Mouse (Mus musculus) CH12.LX (cell line): Measurements from ENCODE around the gene AU021092.

Experiments
- CHD1 ChIP-seq: IDR thresholded peaks from 2 replicates; pipeline ENCODE4 v1.6.1; 2012; ENCODE audit warnings: low read depth, low read length, improper control_type of control experiment, inconsistent platforms
- CTCF ChIP-seq, 2 experiments: IDR thresholded peaks in 1 of 2; conservative IDR thresholded peaks in 1 of 2; 2 replicates each; pipeline ENCODE4 v1.5.1; 2011 to 2012; ENCODE audit warnings: low read depth in 2 of 2, low read length in 2 of 2, improper control_type of control experiment in 1 of 2, inconsistent platforms in 1 of 2, mild to moderate bottlenecking in 1 of 2, moderate library complexity in 1 of 2
- E2F4 ChIP-seq: IDR thresholded peaks from 2 replicates; pipeline ENCODE4 v1.6.1; 2011; ENCODE audit warnings: low read depth, low read length, improper control_type of control experiment; ENCODE audit not compliant: insufficient replicate concordance
- ETS1 ChIP-seq: conservative IDR thresholded peaks from 2 replicates; pipeline ENCODE4 v1.6.1; 2012; ENCODE audit warnings: low read depth, mild to moderate bottlenecking, inconsistent platforms, low read length, improper control_type of control experiment, moderate library complexity
- MAFK ChIP-seq: IDR thresholded peaks from 2 replicates; pipeline ENCODE4 v1.6.1; 2011; ENCODE audit warnings: low read length, improper control_type of control experiment; ENCODE audit not compliant: insufficient replicate concordance
- MAZ ChIP-seq: IDR thresholded peaks from 2 replicates; pipeline ENCODE4 v1.6.1; 2012; ENCODE audit warnings: low read depth, mild to moderate bottlenecking, inconsistent platforms, low read length, improper control_type of control experiment, moderate library complexity
- POLR2A ChIP-seq: IDR thresholded peaks from 2 replicates; pipeline ENCODE4 v1.6.1; 2011; ENCODE audit warnings: low read depth, mild to moderate bottlenecking, improper control_type of control experiment, low read length
- RCOR1 ChIP-seq: conservative IDR thresholded peaks from 2 replicates; pipeline ENCODE4 v1.6.1; 2012; ENCODE audit warnings: low read depth, mild to moderate bottlenecking, inconsistent platforms, low read length, improper control_type of control experiment
- SIN3A ChIP-seq: IDR thresholded peaks from 2 replicates; pipeline ENCODE4 v1.6.1; 2012; ENCODE audit warnings: low read length, improper control_type of control experiment, inconsistent platforms
- TCF12 ChIP-seq: IDR thresholded peaks from 2 replicates; pipeline ENCODE4 v1.6.1; 2014; ENCODE audit warnings: low read depth, mild to moderate bottlenecking, inconsistent platforms, low read length, improper control_type of control experiment
- USF1 ChIP-seq: IDR thresholded peaks from 2 replicates; pipeline ENCODE4 v1.6.1; 2014; ENCODE audit warnings: low read depth, mild to moderate bottlenecking, inconsistent platforms, low read length, improper control_type of control experiment
- USF2 ChIP-seq: conservative IDR thresholded peaks from 2 replicates; pipeline ENCODE4 v1.6.1; 2011; ENCODE audit warnings: low read depth, low read length, improper control_type of control experiment
- ZC3H11A ChIP-seq: IDR thresholded peaks from 2 replicates; pipeline ENCODE4 v1.6.1; 2012; ENCODE audit warnings: low read depth, mild to moderate bottlenecking, inconsistent platforms, low read length, improper control_type of control experiment
- ZNF384 ChIP-seq: IDR thresholded peaks from 2 replicates; pipeline ENCODE4 v1.6.1; 2012; ENCODE audit warnings: low read depth, low read length, improper control_type of control experiment, inconsistent platforms

DNA sequence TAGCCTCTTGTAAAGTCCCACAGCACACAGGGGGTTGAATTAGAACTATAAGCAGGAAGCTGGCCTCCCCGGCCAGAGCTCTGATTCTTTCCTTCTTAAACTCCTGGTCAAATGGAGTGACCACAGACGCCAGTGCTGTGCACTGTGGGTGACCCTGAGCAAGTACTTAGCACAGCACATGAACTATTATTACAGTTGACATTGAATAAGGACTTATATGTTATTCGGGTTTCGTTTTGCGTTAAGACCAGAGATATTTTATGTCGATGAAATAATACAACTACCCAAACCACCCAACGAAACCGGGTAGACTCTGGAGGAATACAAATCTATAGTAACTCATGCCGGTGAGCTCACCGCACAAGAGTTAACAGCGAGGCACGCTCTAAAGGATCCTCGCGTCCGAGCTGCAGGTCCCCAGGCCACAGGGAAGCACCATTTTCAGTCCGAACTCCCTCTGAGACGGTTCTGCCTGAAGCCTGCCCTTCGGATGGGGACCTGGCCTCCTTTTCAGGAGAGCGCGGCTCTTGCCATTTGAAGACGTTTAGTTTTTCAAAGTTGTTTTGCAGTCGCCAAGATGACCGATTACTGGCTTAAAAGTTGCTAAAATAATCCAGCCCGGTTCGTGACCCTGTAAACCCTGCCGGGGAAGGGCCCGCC, 33.1 kb upstream of the AU021092 start:
- no peak for TF ChIP-seq CTCF (conservative IDR thresholded peaks at IDR 0.05 in 1 of 2, IDR thresholded peaks at IDR 0.05 in 1 of 2; ENCODE audit: low read depth in 2 of 2, low read length in 2 of 2)
- no peak for TF ChIP-seq RCOR1
- TF ChIP-seq POLR2A: no peak
- no peak for TF ChIP-seq USF2
- TF ChIP-seq ZC3H11A: no peak
- no peak for TF ChIP-seq MAFK
- TF ChIP-seq ETS1: no peak
- TF ChIP-seq ZNF384: no peak
- no peak for TF ChIP-seq CHD1
- no peak for TF ChIP-seq TCF12
- no peak for TF ChIP-seq USF1
- no peak for TF ChIP-seq MAZ
- TF ChIP-seq E2F4: no peak
- TF ChIP-seq SIN3A: no peak; the same call in 1 of the 2 replicates
